Mouse (Mus musculus): ENCODE measurements at regions not wholly inside any gene's neighbourhood (a gene's known extent, or its start where the extent isn't known, plus 50 kb on each side); places are given as distances from the start of the nearest gene placed in this dataset.

DNA sequence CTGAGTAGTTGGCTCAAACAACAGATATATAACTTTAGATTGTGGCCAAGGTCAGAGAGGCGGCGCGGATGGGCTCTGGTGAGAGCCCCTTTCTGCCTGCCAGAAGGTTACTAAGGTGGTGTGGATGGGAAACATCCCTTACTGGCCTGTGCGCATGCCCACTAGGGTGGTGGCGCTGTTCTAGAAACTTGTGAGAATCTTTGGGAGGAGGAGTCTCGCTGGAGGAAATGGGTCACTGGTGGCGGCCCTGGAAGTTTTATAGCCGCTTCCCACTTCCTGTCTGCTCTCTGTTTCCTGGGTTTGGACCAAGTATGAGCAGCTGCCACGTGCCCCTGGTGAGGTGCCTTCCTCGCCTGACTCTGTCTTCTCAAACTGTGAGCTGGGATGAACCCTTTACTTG, 285.0 kb upstream of the Tbx3 start:
- DNase-seq (ENCODE audit: inconsistent age in 2 of 2, low spot score in 1 of 2), result peak; percentile 39 to 70

DNA sequence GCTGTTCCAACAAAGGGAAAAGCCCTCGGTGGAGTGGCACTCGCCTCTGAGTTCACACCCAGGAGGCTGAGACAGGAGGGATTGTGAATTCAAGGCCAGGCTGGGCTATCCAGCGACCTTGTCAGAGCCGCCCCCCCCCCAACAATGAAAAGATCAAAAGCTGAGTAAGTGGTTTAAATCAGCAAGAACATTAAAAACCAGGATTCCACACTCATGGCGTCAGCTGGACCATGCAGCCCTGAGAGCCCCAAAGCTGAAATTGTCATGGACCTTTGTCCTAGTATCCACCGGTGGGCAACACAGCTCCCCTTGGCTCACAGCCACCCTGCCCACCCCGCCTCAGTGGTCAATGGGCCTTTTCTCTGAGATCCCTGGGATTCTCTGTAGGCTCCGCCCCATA, 283.6 kb upstream of the Tbx3 start:
- DNase-seq (ENCODE audit: inconsistent age in 2 of 2, low spot score in 1 of 2), result peak; percentile 64 to 72

DNA sequence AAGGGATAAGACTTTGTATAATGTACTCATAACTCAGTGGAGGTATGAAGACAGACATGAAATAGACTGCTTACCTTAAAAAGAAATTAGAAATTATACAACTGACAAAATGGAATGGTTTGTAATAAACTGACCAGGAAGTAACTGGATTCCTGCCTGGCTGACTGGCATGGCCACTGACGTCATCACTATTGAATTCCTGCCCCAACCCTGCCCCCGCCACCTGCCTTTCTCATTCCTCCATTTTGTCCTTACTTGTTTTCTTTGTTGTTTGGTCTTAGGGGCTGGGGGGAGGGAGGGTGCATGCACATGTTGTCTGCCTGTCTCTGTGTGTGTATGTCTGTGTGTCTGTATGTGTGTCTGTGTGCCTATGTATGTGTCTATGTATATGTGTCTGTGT, 283.2 kb upstream of the Tbx3 start:
- peak; percentile 52 to 69 for DNase-seq (ENCODE audit: inconsistent age in 2 of 2, low spot score in 1 of 2)

DNA sequence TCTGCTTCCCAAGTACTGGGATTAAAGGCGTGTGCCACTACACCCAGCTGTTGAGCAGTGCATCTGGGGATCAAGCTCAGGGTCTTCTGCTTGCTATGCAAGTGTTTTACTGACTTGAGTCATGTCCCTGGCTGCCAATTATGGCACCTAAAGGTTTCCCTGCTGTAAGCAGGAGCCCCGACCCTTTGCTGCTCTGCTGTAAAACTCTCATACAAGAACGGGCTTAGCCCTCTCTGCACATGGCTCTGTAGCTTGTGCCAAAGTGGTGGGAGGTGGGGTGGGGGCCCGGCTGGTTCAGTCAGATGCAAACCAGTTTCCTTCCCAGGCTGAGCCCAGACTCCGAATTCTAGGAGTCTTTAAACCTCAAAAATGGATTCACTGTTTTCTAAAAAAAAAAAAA, 281.6 kb upstream of the Tbx3 start:
- peak in 1 of 2 experiments; percentile 37 for DNase-seq (ENCODE audit: inconsistent age in 2 of 2, low spot score in 1 of 2)

DNA sequence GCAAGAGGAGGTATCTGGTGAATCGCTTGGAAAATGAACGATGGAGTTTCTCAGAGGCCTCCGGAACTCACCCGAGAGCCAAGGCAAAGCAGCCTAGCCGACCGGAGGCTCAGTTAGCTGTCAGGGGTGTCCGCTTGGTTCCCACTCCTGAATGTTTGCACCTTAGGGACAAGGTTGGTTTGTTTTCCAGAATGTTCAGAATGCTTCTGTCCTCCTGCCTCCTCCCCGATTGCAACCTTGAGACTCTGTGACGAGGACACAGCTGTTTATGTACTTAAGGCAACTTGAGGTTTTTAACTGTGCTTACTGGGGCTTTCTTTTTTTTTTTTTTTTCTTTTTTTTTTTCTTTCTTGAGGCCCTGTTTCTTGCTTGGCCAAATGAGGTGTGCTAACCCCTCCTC, 281.1 kb upstream of the Tbx3 start:
- DNase-seq (ENCODE audit: inconsistent age in 2 of 2, low spot score in 1 of 2), result peak; percentile 42 to 75

DNA sequence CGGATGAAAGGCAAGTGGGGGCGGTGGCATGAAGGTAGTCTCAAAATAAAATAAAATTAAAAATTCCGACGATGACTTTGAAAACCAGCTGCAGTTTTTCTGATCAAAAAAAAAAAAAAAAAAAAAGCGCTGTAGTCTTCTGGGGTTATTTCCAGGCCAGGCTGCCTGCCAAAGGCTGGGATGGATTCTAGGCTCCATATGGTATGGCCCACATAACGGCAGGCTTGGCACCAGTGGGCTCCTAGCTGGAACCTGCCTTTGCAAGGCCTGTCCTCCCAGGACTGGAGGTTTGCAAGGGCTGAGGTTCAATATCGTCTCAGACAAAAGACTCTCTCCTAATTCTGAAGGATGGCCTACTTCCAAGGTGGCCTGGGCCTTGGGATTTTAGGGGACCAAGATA, 280.6 kb upstream of the Tbx3 start:
- peak in 1 of 2 experiments; percentile 34 for DNase-seq (ENCODE audit: inconsistent age in 2 of 2, low spot score in 1 of 2)

DNA sequence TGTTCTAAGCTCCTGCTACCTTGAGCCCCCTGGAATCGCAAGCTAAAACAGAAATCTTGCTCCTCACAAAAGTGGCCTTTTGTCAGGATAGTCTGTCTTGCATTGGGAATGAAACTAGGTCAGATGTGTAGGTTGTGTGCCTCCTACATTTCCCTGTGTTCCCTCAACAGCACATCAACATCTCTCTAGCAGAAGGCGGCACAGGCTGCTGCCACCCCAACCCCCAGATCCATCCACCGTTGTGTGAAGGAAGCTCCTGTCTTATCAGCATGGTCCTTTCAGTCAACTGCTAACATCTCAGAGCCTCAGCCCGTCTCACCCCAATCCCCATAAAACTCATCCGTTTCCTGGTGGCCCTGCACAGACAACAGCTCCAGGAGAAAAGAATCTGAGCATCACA, 272.0 kb upstream of the Tbx3 start:
- DNase-seq (ENCODE audit: inconsistent age in 2 of 2, low spot score in 1 of 2), result no peak

DNA sequence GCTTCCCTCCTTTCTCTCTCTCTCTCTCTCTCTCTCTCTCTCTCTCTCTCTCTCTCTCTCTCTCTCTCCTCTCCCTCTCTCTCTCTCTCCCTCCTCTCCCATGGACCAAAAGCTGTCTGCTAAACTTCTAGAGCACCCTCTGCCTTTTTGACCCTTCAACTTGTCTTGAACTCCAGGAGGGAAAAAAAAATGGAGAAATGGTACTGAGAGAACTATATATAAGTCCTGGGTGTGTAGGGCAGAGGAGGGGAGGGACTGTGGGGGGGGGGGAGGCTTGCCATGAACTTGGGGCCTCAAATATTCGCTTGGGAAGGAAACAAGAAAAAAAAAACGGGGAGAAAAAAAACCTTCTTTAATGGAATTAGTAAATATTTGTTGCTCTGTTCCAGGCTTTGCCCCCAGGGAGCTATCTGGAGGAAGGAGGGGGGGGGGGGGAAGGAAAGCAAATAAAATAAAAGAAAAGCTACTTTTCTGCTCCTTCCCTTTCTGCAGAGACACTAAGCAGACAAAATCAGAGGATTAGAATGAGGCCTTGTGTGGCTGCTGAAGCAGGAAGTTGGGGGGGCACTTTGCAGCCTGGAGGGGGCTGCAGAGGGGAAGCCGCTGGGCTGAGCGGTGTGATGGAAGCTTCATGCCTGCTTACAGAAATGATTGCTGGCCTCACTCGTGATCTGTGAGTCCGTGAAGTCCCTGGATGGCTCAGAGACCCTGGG, 270.1 kb upstream of the Tbx3 start:
- no peak for DNase-seq (ENCODE audit: inconsistent age in 2 of 2, low spot score in 1 of 2)

DNA sequence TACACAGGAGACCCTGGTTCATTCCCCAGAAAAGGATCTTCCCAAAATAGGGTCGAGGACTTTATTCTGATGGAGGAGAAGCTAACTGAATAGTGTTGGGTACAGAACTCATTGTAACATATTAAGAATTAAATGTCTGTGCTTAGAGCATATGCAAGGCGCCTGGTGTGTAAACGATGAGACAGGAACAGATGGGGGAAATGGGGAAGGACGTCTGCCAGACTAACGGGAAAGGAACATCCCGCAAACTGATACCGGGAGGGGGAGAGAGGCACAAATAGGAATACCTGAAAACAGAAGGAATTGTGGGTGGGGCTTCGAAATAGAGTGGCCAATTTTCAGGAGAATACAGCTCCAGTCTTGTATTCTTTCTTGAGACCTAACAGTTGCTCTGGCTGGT, 268.6 kb upstream of the Tbx3 start:
- DNase-seq (ENCODE audit: inconsistent age in 2 of 2, low spot score in 1 of 2), result no peak

DNA sequence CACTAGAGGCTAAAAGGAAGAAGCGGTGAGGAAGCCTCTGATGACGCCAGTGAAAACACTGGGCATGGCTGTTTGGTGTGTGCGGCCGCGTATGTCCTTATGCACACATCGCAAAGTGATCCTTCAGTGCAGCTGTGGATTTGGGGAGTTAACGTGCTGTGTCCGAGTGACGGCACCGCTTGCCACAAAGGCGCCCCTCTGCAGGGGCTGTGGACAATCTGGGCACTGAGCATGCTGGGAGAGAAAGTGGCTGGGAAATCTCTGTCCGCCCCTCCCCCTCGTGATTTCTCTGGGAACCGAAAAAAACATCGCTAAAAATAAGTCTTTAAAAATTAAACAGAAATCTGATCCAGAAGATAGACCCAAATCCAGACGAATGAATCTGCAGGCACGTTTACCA, 267.8 kb upstream of the Tbx3 start:
- DNase-seq (ENCODE audit: inconsistent age in 2 of 2, low spot score in 1 of 2), result no peak

DNA sequence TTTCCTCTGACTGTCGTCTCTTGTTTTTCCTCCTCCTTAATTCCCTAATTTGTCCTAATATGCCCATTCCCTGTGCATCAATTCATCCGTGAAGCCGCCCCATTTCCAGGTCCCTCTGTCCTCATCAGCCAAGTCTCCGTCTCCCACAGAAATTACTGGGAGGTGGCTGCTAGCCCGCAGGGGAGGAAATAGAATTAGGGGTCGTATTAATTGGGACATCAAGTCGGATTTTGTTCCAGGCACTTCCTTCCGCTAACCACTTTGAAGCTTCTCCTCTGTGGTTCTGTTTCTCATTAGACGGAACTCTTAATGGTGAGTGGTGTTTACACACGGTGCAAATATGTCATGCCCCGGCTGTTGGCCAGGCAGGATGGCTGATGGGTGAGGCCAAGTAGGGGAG, 259.5 kb upstream of the Tbx3 start:
- no peak for DNase-seq (ENCODE audit: inconsistent age in 2 of 2, low spot score in 1 of 2)

DNA sequence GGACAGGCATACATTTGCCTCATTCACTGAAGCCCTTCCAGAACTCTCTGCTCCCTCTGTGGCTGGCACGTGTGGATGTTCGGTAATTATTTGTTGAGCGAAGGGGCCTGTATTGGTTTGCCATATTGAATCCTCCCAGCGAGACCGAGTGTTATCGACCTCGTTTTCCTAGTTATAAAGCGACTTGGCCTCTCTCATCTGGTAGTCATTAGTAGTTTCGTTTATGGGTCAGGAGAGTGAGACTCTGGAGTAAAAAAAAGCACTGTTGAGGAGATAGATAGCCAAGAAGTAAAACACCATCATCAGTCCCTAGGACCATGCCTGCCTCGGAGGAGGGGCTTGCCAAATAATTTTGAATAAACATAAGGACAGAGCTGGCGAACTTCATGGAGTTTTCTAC, 254.6 kb upstream of the Tbx3 start:
- no peak for DNase-seq (ENCODE audit: inconsistent age in 2 of 2, low spot score in 1 of 2)

DNA sequence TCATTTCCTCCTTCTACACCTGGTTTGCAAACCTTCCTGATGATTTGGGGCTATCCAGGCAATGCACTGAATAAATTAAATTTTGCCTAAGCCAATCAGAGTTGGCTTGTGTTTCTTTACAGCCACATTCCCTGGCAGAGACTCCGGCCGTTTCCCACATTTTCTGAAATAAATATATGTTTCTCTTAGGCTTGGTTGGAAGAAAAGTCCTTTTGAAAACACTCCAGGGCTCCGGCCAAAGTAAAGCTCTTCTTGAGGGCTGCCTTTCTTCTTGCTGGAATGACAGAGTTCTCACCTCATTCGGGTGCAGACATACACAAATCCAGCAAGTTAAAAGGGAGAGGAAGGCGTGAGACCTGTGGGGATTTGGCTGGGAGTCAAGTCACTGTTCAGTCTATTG, 252.0 kb upstream of the Tbx3 start:
- no peak for DNase-seq (ENCODE audit: inconsistent age in 2 of 2, low spot score in 1 of 2)

DNA sequence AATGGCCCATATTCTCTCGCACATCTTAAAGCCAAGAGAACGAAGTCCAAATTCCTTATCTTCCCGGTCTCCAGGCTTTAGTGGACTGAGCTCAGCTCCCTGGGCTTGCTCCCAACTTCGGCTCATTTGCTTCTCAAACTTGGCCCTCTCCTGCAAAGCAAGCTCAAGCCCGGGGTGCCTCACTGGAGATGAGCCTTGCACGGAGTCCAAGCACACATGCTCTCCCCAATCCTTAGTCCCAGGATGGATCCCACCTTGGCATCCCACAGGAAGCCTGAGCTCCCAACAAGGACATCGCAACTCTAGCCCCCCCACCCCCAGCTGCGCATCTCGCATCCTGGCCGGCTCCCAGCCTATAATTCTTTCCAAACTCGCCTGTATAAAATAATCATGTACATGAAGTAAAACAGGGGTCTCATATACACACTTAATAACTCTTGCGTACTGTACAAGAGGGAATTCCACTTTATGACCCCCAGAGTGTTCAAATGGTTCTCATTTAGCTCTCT, 242.9 kb upstream of the Tbx3 start:
- DNase-seq (ENCODE audit: inconsistent age in 2 of 2, low spot score in 1 of 2), result no peak

DNA sequence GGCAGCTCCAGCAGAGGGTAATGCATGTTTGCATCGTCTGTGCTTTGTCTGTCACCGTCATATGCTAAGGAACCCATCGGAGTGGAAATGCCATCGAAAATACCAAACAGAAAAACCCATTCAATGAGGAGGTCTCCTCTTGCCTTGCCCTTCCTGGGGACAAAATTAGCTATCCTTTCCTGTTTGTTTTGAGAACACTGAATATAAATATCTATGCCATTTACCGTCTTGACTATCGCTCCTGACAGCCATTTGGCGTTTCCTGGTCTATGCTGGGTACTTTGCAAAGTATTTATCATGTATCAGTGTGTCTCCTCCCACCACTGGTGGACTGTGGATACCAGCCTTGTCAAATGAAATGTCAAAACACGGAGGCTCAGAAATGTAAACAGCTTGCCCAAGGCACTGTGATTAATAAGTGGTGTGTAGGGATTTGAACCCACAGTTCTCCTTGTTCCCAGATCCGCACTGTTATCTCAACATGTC, 239.2 kb upstream of the Tbx3 start:
- no peak for DNase-seq (ENCODE audit: inconsistent age in 2 of 2, low spot score in 1 of 2)

DNA sequence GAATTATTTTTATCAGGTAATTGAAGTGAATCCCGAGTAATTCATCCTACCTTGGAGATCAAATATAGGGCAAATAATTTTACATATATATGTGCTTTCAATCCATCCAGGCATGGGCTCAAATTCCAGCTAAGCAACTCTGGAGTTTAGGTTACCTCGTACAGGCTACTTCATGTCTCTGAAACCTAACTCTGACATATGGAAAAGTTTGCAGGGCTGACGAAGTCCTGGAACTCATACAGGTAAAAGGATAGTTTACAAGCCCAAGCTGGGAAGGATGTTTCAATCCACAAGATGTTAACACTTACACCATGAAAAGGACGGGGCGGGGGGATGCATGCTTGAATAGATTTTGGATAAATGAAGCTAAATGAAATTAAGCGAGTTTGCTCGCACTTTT, 235.9 kb upstream of the Tbx3 start:
- DNase-seq (ENCODE audit: inconsistent age in 2 of 2, low spot score in 1 of 2), result no peak

DNA sequence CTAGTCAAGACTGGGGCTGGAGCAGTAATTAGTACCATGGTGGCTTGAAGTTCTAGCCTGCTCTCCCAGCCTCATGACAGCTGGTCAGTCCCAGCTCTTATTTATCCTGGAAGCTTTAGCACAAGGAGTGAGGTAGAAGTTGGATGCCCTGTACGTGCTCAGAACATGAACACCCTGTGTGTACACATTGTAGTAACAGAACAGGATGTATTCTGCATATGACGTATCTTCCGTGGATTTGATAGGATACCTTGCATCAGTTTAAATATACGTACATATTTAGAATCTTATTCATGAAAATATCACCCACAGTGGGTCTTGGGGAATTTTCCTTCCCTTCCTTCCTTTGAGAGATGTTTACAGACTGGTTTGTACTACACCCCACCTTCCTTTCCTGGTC, 222.0 kb upstream of the Tbx3 start:
- no peak for DNase-seq (ENCODE audit: inconsistent age in 2 of 2, low spot score in 1 of 2)

DNA sequence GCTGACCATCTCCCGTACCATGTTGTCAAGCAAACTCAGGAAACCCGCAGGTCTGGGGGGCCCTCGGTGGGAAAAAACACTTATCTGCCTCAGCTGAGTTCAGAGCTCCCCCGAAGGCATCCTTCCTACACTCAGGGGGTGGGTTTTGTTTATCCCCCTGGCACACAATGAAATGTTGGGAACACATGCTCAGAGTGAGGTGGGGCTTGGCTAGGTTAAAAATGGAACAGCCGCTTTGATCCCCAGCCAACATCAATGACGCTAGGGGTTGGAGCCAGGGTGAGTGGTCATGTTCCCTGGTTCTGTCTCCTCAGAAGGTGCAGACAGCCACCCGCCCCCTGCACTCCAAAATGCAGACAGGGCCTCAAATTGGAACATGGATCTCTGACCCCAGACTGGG, 221.3 kb upstream of the Tbx3 start:
- DNase-seq (ENCODE audit: inconsistent age in 2 of 2, low spot score in 1 of 2), result peak; percentile 79 to 87

DNA sequence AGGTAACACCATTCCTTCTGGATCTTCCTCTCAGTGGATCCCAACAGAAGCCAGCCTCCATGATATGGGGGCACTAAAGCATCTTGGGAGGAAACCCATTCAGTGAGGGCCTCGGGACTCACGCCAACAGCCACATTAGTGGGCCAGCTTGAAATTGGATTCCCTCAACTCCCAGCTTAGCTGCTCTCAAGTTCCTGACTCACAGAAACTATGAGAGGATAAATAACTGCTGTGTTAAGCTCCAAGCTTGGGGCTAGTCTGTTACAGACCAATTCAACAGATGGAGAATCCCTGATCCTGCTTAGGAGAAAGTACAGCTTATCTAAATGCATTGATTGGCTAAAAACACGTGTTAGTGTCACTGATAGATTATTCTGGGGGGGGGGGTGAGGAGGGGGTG, 210.7 kb upstream of the Tbx3 start:
- DNase-seq (ENCODE audit: inconsistent age in 2 of 2, low spot score in 1 of 2), result no peak

DNA sequence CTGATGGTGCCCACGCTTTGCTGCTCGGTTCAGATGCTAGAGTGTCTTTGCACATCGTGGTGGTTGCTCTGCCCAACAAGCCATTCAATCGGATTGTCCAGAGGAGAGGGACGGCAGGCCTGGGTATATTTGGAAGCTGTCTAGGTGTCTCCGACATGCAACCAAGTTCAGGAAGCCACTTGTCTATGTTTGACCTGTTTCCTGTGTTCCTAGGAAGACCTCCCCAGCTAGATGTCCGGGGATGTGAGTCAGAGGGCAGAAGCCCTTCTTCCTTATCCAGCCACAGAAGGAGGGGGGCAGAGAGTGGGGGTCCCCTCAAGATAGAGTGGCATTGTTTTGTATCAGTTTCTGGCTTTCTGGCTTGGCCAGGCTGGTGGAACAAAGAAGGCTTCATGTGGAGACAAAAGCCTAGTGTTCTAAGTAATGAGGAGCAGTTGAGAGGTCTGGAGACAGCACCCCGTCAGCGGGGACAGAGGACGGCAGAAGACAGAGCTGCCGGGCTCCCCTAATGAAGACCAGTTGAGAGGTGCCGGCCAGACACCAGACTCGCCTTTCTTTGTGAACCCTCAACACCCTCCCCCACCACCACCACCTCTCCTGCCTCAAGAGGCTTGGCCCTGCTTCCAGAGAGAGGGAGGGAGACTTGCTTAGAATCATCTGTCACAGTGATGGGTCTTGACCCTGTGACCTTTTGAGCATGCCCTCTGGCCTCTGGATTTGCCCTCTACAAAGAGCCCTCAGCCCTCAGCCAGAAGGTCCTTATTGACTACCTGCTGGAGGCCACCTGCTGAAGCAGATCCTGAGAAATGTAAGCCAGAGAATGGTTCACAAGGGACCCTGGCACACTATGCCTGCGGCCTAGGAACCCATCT, 207.6 kb upstream of the Tbx3 start:
- peak in 1 of 2 experiments; percentile 40 for DNase-seq (ENCODE audit: inconsistent age in 2 of 2, low spot score in 1 of 2)

DNA sequence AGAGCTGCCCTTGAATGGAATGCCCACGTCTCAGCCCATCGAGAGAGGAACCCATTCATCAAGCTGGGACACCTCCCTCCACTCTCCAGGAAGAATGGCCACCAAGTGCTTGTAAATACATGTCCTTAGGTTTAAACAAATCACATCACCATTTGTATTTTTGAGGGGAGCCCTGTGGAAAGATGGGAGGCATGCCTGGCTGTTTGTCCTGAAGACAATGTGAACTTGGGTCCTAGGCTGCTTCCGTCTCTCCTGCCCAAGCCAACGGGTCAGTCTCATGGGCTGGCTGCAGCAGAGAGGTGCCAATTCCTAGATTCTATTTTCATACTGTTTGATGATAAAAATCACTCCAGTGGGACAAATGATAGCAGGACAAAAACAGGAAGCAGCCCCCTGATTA, 205.9 kb upstream of the Tbx3 start:
- DNase-seq (ENCODE audit: inconsistent age in 2 of 2, low spot score in 1 of 2), result no peak

Measured in adrenal gland, adult (tissue).